Mouse (Mus musculus) erythroblast, embryonic 14.5 days (primary cell): Measurements from ENCODE around the gene Ankrd11.

ENCODE experiments used
- GATA1 ChIP-seq: IDR thresholded peaks from 2 replicates; pipeline ENCODE4 v1.6.1; 2012; ENCODE audit warnings: low read length, inconsistent platforms, mixed read lengths
- TAL1 ChIP-seq: IDR thresholded peaks from 3 replicates; pipeline ENCODE4 v1.6.1; 2012; ENCODE audit warnings: low read length, inconsistent platforms, mixed read lengths

- TF ChIP-seq TAL1: no peak
- TF ChIP-seq GATA1: no peak
Measured at GRCm38 (mm10) chr8:122945775-122946174, 96.3 kb downstream of the Ankrd11 start.
